Mouse (Mus musculus): ENCODE data around the gene Dner. TPM values are rescaled to one million over a fixed set of nuclear protein-coding genes. Genes with fewer than 3 reads are reported as not detected.

Dner gene
- polyA plus RNA-seq, 1 experiment = 3.3 TPM

- no peak overlapping the region for H3K4me3 ChIP-seq (ENCODE audit: low read depth, low read length)
- no peaks in the 10 kb centered on the region for H3K36me3 ChIP-seq (ENCODE audit: control insufficient read depth, insufficient read depth, low read length)
- TF ChIP-seq CTCF (IDR thresholded peaks at IDR 0.05; ENCODE audit: extremely low read depth, insufficient read length, insufficient replicate concordance, low read depth, low read length) (no peak), POLR2A (IDR thresholded peaks at IDR 0.05; ENCODE audit: low read depth, low read length) (no peak)
- no peaks in the 10 kb centered on the region for H3K4me1 ChIP-seq (ENCODE audit: control insufficient read depth, insufficient read depth, insufficient read length, low read length)
- no peak overlapping the region for H3K27ac ChIP-seq (ENCODE audit: insufficient read depth, low read depth, low read length)
- no peaks in the 10 kb centered on the region for H3K27me3 ChIP-seq (ENCODE audit: control insufficient read depth, insufficient read depth, low read length)
- WGBS = 60% methylated on average over 4 of the region's 4 CpGs
Measured at GRCm38 (mm10) chr1:84677910-84678309, 18.1 kb downstream of the Dner start.

GRCm38 (mm10) chr1:84668100-84668846 lies 27.7 kb downstream of the Dner start:
- H3K4me1 ChIP-seq (ENCODE audit: control insufficient read depth, insufficient read depth, insufficient read length, low read length) = no peaks in the 10 kb centered on the region
- no peaks in the 10 kb centered on the region for H3K27me3 ChIP-seq (ENCODE audit: control insufficient read depth, insufficient read depth, low read length)
- TF ChIP-seq POLR2A (IDR thresholded peaks at IDR 0.05; ENCODE audit: low read depth, low read length) = no peak
- TF ChIP-seq CTCF (IDR thresholded peaks at IDR 0.05; ENCODE audit: extremely low read depth, insufficient read length, insufficient replicate concordance, low read depth, low read length) = no peak
- WGBS = 65% methylated on average over 7 of the region's 7 CpGs
- no peak overlapping the region for H3K27ac ChIP-seq (ENCODE audit: insufficient read depth, low read depth, low read length)
- H3K4me3 ChIP-seq (ENCODE audit: low read depth, low read length) = no peak overlapping the region
- no peaks in the 10 kb centered on the region for H3K36me3 ChIP-seq (ENCODE audit: control insufficient read depth, insufficient read depth, low read length)

- H3K27me3 ChIP-seq (ENCODE audit: control insufficient read depth, insufficient read depth, low read length) = no peaks in the 10 kb centered on the region
- WGBS = 77% methylated on average over 4 of the region's 4 CpGs
Measured at GRCm38 (mm10) chr1:84667660-84668059, 28.4 kb downstream of the Dner start.

GRCm38 (mm10) chr1:84664377-84665118 lies 31.5 kb downstream of the Dner start:
- H3K36me3 ChIP-seq (ENCODE audit: control insufficient read depth, insufficient read depth, low read length) = no peaks in the 10 kb centered on the region
- H3K4me1 ChIP-seq (ENCODE audit: control insufficient read depth, insufficient read depth, insufficient read length, low read length) = no peaks in the 10 kb centered on the region
- H3K27ac ChIP-seq (ENCODE audit: insufficient read depth, low read depth, low read length) = no peak overlapping the region
- TF ChIP-seq POLR2A (IDR thresholded peaks at IDR 0.05; ENCODE audit: low read depth, low read length) (no peak), CTCF (IDR thresholded peaks at IDR 0.05; ENCODE audit: extremely low read depth, insufficient read length, insufficient replicate concordance, low read depth, low read length) (no peak)
- no peaks in the 10 kb centered on the region for H3K27me3 ChIP-seq (ENCODE audit: control insufficient read depth, insufficient read depth, low read length)
- no peak overlapping the region for H3K4me3 ChIP-seq (ENCODE audit: low read depth, low read length)
- 60% methylated on average over 4 of the region's 4 CpGs for WGBS

More at GRCm38 (mm10) chr1:84667660-84668059, 28.4 kb downstream of the Dner start:
- Histone ChIP-seq H3K4me1 (ENCODE audit: control insufficient read depth, insufficient read depth, insufficient read length, low read length) (no peaks in the 10 kb centered on the region), H3K27ac (ENCODE audit: insufficient read depth, low read depth, low read length) (no peak overlapping the region), H3K36me3 (ENCODE audit: control insufficient read depth, insufficient read depth, low read length) (no peaks in the 10 kb centered on the region), H3K4me3 (ENCODE audit: low read depth, low read length) (no peak overlapping the region)
- TF ChIP-seq CTCF (IDR thresholded peaks at IDR 0.05; ENCODE audit: extremely low read depth, insufficient read length, insufficient replicate concordance, low read depth, low read length) (no peak), POLR2A (IDR thresholded peaks at IDR 0.05; ENCODE audit: low read depth, low read length) (no peak)

- Histone ChIP-seq H3K27ac (ENCODE audit: insufficient read depth, low read depth, low read length) (no peak overlapping the region), H3K4me3 (ENCODE audit: low read depth, low read length) (no peak overlapping the region), H3K36me3 (ENCODE audit: control insufficient read depth, insufficient read depth, low read length) (no peaks in the 10 kb centered on the region), H3K27me3 (ENCODE audit: control insufficient read depth, insufficient read depth, low read length) (no peaks in the 10 kb centered on the region), H3K4me1 (ENCODE audit: control insufficient read depth, insufficient read depth, insufficient read length, low read length) (no peaks in the 10 kb centered on the region)
- 87% methylated on average over 2 of the region's 2 CpGs for WGBS
- TF ChIP-seq POLR2A (IDR thresholded peaks at IDR 0.05; ENCODE audit: low read depth, low read length) = no peak
- TF ChIP-seq CTCF (IDR thresholded peaks at IDR 0.05; ENCODE audit: extremely low read depth, insufficient read length, insufficient replicate concordance, low read depth, low read length) = no peak
Measured at GRCm38 (mm10) chr1:84646781-84647180, 49.2 kb downstream of the Dner start.

GRCm38 (mm10) chr1:84640463-84640862 lies 55.6 kb downstream of the Dner start:
- Histone ChIP-seq H3K27me3 (ENCODE audit: control insufficient read depth, insufficient read depth, low read length) (no peaks in the 10 kb centered on the region), H3K4me3 (ENCODE audit: low read depth, low read length) (no peak overlapping the region), H3K27ac (ENCODE audit: insufficient read depth, low read depth, low read length) (no peak overlapping the region), H3K4me1 (ENCODE audit: control insufficient read depth, insufficient read depth, insufficient read length, low read length) (no peaks in the 10 kb centered on the region), H3K36me3 (ENCODE audit: control insufficient read depth, insufficient read depth, low read length) (no peaks in the 10 kb centered on the region)
- TF ChIP-seq CTCF (IDR thresholded peaks at IDR 0.05; ENCODE audit: extremely low read depth, insufficient read length, insufficient replicate concordance, low read depth, low read length) = no peak
- TF ChIP-seq POLR2A (IDR thresholded peaks at IDR 0.05; ENCODE audit: low read depth, low read length) = no peak
- WGBS = 58% methylated on average over 4 of the region's 4 CpGs

- WGBS = 44% methylated on average over 6 of the region's 6 CpGs
- Histone ChIP-seq H3K27ac (ENCODE audit: insufficient read depth, low read depth, low read length) (no peak overlapping the region), H3K4me3 (ENCODE audit: low read depth, low read length) (no peak overlapping the region), H3K36me3 (ENCODE audit: control insufficient read depth, insufficient read depth, low read length) (no peaks in the 10 kb centered on the region), H3K27me3 (ENCODE audit: control insufficient read depth, insufficient read depth, low read length) (no peaks in the 10 kb centered on the region), H3K4me1 (ENCODE audit: control insufficient read depth, insufficient read depth, insufficient read length, low read length) (no peaks in the 10 kb centered on the region)
- TF ChIP-seq CTCF (IDR thresholded peaks at IDR 0.05; ENCODE audit: extremely low read depth, insufficient read length, insufficient replicate concordance, low read depth, low read length) (no peak), POLR2A (IDR thresholded peaks at IDR 0.05; ENCODE audit: low read depth, low read length) (no peak)
Measured at GRCm38 (mm10) chr1:84636890-84637289, 59.1 kb downstream of the Dner start.
